Mouse (Mus musculus) liver, embryonic 14.5 days (tissue): Measurements from ENCODE around the gene Prkcq.

ENCODE experiments used
- CTCF ChIP-seq: IDR thresholded peaks from 2 replicates; pipeline ENCODE4 v1.5.1; 2016; ENCODE audit warnings: antibody characterized with exemption, low read depth, control low read depth
- EP300 ChIP-seq: IDR thresholded peaks from 2 replicates; pipeline ENCODE4 v1.6.1; 2016; ENCODE audit warnings: antibody characterized with exemption, low read depth

DNA sequence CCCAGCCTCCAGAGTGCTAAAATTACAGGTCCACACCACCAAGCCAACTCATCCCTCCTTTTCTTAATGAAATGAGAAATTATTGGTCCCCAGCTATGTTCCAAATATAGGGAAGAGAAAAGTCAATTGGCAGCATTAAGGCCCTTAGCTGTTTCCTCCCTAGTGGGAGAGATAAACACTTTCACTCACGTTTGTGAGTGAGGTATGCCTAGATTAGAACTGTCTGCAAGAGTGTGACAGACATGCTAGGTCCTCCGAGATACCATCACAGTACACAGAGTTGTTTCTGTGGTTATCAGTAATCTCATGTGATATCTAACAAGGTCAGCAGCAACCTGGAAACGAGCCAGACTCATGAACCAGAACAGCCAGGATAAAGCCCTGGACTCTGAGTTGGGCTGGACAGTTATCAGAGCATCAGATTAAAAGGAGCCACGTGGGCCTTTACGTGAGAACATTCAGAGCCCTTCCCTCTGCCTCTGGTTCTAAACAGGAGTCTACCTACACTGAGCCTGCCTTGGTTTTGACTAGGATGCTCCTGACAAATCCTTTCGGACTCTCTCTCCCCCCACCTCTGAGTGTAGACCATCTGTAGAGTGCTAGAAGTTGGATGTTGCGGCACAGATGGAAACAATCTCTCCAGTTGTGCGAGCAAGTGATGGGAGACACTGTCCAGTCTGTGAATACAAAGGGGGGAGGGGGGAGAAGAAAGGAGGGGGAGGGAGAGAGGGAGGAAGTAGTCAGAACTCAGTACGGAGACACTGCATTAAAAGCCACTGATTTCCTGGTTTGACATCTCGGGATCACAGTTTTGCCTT lies 157.7 kb downstream of the Prkcq start:
- TF ChIP-seq CTCF (no peak), EP300 (no peak)
